Mouse (Mus musculus): ENCODE data around the gene Polr2b. TPM values are rescaled to one million over a fixed set of nuclear protein-coding genes. Genes with fewer than 3 reads are reported as not detected.

Gene Polr2b
- polyA plus RNA-seq (2012): 2.1 TPM in 2 replicates

DNA sequence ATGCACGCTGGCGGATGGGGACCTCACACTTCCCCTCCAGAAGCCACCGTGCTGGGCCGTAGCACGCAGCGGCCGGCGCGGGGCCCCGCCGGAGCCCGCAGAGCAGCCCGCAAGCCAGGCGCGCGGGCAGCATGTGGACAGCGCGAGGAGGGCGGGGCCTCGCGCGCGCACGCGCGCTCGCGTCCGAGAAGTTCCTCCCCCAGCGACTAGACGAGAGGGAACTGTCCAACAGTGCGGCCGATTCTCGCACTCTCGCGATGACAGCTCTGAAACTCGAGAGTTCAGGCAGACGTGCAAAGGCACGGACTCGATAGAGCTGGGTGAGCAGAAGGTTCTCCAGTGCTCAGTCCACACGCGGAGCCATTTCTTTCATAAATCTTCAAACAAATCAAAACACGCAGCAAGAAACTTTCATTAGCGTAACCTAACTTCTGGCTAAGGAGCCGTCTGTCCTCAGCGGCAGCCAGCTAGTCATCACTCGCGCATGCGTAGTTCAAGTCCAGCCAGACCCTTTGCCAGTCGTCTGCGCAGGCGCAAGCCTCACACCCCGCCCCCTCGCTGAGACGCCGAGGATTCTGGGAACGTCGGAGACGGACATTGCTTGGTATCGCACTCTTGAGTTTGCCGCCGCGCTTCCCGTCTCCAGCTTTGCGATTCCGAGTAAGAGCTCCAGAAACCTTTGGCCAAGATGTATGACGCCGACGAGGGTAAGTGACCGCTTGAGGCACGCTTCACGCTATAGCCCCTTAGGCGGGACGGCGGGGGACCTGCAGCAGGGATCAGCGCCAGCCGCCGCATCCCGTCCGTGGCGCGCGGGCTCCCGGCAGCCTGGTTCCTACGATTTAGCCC lies at the start of gene Polr2b, which contains the start of gene Noa1:
Gene Polr2b, plus strand, starts transcription at position 224 of the 849 bp plus-strand sequence.
Gene Noa1, minus strand, starts transcription at position 161 of the 849 bp plus-strand sequence.

DNA sequence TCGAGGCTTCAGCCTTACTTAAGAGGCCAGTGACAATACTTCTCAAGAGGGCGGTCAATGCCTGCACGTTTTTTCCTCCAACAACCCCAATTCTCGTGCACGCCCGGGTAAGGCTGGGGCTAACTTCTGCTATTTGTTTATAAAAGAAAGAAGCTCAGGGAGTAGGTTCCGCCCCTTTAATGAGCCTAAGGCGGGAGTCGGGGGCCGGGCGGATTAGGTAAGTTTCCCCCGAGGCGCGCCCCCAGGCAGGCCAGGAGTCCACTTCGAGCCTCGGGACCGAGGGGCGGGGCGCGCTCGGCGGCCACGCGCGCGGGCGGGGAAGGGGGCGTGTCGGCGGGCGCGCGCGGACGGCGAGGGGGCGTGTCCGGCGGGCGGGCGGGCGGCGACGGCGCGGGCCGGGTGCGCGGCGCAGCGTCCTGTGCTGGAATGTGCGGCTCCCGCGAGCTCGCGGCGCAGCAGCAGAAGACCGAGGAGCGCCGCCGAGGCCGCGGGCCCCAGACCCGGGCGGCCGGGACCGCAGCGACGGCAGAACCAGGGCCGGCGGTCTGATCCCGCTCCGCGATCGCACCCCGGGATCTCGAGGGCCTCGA lies 44.8 kb upstream of the Polr2b start, which contains the start of gene Rest:
Gene Rest, plus strand, starts transcription at position 411 of the 590 bp plus-strand sequence.

Other genes with a start within 250 kb of the Polr2b start
- gene Hopx, start 195.0 kb upstream of the Polr2b start, polyA plus RNA-seq (2012): 4.0 and 6.8 TPM in 2 replicates
- not detected in 2 replicates for gene Spink2, start 98.7 kb upstream of the Polr2b start, polyA plus RNA-seq (2012)
- gene Rest, start 44.7 kb upstream of the Polr2b start, polyA plus RNA-seq (2012): 15.8 and 26.1 TPM in 2 replicates
- 48.0 and 57.0 TPM in 2 replicates for gene Noa1, start 63 bp upstream of the Polr2b start, polyA plus RNA-seq (2012)
- gene Igfbp7, start 97.9 kb downstream of the Polr2b start, polyA plus RNA-seq (2012): 2.2 and 4.4 TPM in 2 replicates